Mouse (Mus musculus) monocyte, adult 5-6 weeks (primary cell): ENCODE measurements around the gene Rfx2. TPM values are rescaled to one million over a fixed set of nuclear protein-coding genes. Genes with fewer than 3 reads are reported as not detected.

Experiments
- ATAC-seq: fragments of 153-309, 156-312 bp; replicated peaks from 2 replicates; pipeline ENCODE4 v1.8.0; 2017; ENCODE audit warnings: mild to moderate bottlenecking; ENCODE audit not compliant: low TSS enrichment, insufficient number of reproducible peaks, severe bottlenecking, poor library complexity, low FRiP score
- total RNA-seq: library from RNA; stranded (forward); fragments of 200-1000, 200-491, 200-594 nt; gene quantifications from 3 replicates; pipeline ENCODE4 v1.2.3, GENCODE M21; 2017

Rfx2 gene
- total RNA-seq, 1 experiment from 2014 or later = 6.6 TPM

DNA sequence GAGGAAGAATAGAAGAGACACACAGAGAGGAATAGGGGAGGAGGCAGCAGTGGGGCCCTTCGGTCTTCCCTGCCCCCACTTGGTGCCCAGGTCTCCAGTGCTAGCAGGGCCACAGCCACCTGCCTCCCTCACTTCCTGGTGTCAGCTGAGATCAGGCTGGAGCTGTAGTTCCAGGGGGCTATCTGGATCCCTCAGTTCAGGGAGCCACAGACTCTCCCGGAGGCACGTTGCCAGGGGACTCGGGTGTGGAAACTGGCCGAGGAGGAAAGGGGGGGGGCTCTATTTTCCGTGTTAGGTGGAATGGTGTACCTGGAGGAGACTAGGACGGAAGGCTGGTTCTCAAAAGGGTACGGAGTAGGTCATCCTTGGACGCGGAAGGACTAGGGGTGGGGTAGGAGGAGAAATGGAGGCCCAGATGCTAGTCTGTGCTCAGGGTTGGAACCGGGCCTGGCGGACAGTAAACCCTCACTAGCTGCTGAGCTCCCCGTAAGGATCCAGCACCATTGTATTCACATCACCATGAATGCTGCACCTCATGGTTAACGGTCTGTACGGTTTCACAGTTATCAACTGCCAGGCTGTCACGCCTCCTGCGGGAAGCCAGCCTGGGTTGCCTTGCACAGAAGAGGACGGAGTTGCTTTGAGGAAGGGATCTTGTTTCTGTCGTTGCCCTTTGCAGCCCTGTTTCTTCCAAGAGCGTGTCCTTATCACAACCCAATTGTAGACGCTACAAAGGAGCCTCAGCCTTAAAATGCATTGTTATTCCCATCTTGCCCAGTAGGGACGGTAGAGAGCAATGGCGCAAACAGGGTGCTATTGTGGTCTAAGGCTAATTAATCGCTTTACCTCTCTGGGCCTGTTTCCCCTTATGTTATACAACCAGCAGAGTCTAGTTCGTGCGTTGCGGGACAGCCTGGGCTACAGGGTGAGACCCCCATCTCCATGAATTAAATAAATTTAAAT lies 67.8 kb downstream of the Rfx2 start:
- peak; percentile 15; the same call in 1 of the 2 replicates for ATAC-seq

DNA sequence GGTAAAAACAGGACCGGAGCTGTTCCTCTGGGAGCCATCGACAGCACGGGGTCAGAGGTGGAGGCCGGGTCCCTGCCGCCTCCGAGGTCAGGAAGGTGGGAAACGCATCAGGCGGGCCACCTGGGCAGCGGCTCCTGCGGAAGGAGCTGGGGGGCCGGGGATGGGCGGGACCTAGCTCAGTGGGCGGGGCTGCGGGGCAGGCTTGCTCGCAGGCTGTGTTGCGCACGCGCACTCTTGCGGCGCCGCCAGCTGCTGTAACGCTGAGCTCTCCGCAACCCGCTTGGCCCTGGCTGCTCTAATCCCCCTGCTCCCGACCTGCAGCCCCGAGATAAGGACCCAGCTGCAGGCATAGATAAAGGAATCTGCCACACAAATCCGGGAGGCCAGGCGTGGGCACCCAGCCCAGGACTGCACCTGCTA lies 68.8 kb downstream of the Rfx2 start:
- 0 out of 2 replicates have a peak, but pooled peaks have one; percentile 2 for ATAC-seq

DNA sequence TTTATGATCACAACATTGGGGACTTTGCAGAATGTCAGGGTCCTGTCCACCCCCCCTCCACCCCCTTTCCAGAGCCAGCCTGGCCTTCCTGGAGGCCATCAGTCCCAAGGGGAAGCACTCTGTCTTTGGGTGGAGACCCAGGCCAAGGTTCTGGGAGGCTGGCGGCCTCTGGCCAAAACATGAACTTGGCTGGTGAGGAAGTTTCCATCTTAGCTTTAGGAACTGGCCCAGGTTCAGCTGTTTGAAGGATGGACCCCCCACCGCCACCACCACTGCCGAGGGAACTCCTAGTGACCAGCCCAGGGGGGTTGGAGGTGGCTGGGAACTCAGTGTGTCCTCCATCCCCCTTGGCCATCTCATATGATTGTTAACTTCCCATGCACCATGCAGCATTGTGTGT lies 69.7 kb downstream of the Rfx2 start:
- no peak for ATAC-seq

DNA sequence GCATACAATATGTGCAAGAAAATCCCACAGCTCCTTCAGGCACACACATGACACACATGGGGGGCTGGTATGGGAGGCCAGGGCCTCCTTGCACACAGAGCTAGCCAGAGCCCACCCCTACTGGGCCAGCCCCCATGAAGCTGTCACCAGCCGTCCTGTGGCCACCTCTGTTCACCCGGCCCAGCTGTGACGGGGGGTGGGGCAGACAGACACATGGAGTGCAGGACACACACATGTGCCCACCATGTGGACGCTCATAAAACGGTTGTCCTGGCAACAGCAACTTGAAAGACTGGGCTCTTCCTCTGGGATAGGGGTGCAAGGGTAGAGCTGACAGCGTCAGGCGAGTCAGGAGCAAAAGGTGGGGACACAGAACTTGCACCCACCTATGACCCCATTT lies 71.6 kb downstream of the Rfx2 start:
- ATAC-seq = no peak

DNA sequence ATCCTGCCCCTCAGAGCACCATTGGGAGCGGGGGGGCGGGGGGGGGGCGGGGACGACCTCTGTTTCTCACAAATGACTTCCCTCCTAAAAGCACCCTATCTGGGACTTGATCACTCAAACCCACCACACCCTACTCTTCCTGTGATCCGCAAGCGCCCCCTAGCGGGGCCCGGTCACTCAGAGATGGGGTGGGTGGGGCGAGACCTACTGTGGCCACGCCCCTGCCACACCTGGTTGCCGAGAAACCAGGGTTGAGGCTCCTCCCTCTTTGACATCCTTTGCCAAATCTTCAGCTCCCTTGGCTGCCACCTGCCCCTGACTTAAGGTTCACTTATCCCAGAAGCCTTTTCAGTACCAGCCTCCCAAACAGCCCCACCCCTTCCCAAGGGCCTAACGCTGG lies 72.7 kb downstream of the Rfx2 start:
- ATAC-seq = no peak

DNA sequence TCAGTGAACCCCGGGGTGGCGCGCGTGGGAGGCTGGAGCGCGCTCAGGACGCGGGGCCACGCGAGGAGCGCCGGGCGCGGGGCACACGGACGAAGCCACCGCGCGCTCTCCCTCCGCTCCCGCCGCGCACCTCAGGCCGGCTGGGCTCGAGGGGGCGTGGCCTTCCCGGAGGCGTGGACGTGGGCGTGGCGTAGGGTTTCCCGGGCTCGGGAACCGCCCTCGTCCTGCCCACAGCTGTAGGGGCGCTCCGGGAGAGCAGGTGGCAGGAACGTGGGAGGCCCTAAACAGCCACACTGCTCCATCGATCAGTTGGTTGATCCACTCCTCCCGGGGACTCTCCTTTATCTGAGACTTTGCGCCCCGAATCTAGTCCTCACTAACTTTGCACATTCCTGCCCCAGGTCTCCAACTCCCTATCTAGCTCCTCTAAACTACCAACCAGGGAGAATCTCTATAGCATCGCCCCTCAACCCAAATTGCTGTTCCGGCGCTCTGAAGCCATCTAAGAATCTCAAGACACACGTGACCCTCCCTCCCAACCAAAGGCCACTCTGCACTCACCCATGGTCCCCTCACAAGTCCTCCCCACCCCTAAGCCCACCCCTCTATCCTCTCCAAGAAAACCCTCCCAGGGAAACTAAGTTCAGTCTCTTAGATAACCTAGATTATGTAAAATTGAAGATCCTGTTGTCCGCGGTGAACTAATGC lies 73.2 kb downstream of the Rfx2 start, which contains the start of gene Nrtn:
Gene Nrtn (minus strand): TSS at position 115 of the 708 bp plus-strand sequence.
- no peak for ATAC-seq

DNA sequence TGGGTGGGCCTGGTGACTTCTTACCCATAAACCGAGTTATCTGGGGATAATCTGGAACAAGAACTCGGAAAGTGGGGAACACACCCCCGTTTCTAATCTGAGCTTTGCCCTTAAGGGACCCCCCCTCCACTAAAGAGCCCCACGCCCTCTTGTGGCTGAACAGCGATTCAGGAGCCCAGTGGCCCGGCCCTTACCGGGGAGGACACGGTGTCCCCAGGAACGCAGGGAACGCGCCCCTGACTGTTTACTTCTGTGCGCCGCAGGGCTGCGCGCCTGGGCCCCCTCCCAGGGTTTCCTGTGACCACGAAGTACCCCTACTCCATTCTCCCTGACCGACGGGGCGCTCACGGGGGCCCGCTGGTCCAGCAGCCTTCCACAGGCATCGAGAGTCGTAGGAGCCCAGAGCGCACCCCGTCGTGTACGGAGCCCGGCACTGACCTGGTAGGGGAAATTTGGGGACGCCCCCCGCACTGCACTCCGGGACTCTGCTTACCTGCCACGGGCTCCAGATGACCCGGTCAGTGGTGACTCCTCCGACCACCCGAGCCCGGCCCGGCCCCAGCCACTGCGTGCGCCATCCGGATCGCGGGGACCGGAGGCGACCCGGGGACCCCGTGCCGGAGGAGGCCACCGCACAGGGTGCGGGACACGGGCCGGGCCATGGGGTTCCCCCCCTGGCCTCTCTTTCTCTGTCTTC lies 74.0 kb downstream of the Rfx2 start:
- ATAC-seq = no peak

DNA sequence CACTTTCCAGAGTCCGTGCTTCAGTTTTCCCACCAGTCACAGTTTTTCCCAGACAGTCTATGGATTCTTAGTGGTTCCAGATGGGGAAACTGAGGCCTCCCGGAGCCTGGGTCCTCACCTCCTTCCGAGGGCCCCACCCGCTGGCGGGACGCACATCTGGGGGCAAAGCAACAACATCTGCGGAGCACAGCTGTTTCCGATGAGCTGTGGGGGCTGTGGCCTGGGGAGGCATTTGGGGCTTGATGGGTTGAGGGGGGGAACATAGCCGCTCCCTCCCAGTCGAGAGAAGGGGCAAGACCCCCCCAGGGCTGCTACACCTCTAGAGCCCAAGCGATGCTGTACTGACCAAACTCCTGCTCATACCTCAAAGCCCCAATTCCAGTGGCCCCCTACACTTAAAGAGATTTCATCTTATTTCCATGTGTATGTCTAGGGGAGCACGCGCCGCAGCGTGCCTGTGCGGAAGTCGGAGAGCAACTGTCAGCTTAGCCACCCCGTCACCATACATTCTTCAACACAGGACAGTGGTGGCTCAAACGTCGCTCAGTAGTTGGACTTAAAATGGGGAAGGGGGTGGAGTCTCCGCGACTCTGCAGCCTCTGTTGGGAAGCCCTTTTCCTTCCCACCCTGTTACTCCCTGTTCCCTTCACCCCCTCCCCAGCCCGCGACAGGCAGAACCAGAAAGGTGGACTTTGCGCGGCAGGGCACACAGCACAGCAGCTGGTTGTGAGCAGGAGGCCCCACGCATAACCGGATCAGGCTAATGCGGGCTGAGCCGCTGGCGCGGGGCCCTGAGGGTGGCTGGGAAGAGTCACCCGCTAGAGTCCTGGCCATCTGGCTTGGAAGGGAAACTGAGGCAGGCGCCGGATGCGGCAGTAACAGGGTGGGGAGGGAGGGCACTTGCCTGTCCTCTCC lies 76.3 kb downstream of the Rfx2 start:
- no peak for ATAC-seq

DNA sequence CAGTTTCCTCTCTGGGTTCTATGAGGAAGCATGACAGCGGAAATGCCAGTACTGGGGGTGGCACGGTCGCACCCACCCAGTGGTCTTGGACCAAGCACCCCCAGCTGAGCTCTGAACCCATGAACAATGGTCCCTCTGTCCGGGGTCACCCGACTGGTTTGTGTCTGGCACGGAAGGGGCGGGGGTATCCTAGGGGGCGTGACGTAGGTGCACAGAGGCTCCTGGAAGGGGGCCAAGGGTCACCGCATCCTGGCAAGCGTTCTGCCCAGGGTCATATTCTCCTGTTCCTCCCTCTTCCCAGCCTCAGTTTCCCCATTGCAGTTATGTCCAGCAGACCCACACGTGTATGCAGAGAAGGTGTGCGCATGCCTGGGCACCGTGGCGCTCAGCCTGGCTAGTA lies 77.4 kb downstream of the Rfx2 start:
- no peak for ATAC-seq

DNA sequence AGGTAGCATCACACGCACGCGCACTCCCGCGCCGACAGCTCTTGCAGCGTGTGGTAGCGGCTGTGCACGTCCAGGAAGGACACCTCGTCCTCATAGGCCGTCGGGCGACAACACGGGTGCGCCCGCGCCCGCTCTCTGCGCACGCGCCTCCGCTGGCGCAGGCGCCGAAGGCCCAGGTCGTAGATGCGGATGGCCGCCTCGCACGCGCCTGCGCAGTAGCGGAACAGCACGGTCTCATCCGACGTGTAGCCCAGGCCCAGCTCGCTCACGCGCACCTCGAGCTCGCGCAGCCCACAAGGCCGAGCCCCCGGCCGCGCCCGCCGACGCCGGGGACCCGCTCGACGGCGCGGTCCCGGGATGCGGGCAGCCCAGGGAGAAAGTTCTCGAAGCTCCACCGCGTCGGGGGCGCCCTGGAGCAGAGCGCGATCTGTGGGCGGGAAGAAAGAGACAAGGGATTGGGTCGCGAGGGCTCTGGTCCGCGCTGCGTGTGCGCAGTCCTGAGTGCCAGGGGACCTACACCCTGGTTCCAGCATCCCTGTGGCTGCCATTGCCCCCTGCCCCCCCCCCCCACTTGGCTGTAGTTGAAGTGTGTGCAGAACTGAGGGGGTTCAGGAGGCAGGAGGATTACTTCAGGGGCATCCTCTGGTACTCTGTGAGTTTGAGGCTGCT lies 79.3 kb downstream of the Rfx2 start:
- no peak for ATAC-seq

DNA sequence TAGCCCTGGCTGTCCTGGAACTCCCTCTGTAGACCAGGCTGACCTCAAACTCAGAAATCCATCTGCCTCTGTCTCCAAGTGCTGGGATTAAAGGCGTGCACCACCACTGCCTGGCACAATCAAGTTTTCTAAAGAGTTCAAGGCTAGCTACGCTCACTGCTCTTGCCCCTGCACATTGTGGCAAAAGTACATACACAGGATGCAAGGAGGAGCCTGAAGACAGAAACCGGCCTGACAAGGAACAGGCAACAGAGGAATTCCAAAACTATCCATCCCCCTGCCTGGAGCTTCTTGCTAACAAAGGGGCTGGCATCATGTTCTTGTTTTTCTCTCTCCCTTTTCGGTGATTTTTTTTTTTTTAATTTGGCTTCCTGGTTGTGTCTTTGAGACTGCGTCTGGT lies 86.6 kb downstream of the Rfx2 start:
- ATAC-seq = no peak

DNA sequence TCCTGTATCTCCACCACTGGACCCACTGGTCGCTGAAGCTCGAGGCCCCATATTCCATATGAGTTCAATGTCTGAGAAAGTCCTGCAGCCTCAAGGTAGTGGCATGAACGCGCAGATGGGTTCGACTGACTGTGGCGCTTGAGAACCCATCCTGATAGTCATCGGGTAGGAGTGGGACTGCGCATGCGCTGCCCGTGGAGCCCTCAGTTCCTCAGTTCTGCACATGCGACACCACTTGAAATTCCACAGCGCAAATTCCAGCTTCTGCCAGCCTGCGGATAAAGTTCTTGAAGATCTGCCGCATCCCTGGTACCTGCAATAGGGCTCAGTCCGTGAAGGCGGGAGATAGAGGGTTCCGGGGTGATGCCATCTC lies 90.0 kb downstream of the Rfx2 start:
- ATAC-seq = no peak

DNA sequence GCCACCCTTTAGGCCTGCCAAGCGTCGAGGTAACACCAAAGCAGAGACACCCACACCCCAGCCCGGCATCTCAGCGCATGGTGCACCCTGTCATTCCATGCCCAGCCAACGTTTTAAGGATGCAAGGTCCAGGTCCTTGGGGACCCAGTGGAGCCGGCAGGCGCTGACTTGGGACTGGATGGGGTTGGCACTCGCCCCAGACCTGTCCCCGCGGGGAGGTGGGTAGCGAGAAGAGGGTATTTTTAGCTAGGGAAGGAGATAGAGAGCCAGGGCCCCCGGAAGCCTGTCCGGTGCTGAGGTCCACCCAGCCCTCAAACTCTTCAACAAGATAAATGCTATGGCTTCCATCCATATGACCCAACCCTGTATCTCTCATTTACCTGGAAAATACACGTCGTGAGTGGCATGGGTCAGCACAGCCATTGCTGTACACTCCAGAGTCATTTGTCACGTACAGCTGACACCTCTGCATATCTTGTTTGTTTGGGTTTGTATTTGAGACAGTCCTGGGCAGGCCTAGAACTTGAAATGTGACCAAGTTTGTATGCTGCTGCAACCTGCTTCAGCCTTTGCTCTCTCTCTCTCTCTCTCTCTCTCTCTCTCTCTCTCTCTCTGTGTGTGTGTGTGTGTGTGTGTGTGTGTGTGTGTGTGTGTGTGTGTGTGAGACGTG lies 90.6 kb downstream of the Rfx2 start:
- no peak for ATAC-seq

DNA sequence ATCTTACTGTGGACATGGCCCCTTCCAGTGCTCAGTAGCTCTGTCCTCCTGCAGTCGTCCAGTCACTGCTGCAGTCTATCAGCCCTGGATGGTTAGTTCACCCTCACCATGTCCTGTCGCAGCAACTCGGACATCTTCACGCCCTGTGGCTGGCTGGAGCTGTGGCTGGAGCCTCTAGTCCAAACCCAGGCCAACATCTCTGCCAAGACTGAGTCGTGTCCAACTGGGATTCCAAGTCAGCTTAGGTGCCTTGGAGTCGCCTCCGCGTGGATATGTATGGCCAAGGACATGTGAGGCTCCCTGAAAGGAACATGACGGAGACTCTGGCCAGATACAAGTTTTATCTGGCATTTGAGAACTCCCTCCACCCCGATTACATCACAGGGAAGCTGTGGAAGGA lies 92.6 kb downstream of the Rfx2 start:
- ATAC-seq = no peak

DNA sequence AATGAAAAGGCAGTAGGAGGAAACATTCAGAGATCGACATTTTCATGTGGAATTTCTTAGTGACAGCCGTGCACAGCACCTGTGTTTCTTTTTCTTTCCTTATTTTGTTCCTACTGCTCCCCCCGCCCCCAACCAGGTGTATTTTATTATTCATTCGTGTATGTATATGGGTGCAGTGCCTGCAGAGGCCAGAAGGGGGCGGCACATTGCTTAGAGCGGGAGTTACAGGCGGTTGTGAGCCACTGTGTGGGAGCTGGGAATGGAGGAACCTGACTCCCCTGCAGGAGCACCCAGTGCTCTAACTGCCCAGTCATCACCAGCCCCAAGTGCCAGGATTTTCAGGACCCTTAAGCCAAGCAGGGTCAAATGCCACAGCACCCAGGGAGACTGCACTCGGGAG lies 94.3 kb downstream of the Rfx2 start:
- no peak for ATAC-seq

DNA sequence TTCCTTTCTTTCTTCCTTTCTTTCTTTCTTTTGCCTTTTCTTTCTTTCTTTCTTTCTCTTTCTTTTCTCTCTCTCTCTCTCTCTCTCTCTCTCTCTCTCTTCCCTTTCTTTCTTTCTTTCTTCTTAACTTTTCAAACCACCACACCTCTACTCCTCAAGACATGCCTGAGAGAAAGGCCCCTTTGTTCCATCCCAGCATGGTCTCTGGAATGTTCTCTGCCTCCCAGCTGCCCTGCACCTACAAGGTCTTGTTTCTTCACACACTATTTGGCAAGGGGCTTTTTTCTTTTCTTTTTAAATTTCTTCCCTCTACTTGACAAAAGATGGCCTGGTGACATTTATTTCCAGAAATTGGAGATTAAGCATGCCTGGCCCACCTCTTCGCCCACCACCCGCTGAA lies 101.2 kb downstream of the Rfx2 start:
- ATAC-seq = no peak

DNA sequence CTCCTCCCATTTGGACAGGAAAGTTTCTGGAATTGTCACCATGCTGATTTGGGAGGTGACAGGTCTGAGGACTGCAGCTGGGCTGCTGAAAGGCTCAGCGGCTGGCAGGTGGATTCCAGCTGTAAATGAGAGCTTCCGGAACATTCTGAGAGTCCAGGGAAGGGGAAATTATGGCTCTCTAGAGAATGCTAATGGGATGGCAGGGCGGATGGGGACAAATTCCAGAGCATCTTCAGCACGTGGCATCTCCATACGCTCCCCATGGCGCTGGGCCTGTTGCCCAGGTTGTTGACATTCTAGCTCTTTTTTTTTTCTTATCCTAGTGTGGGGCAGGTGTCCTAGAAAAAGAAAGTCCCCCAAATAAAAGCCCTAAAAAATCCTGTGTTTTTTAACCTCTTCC lies 101.7 kb downstream of the Rfx2 start:
- ATAC-seq = no peak
